Mouse (Mus musculus) monocyte, adult 2 months (primary cell): ENCODE data around the gene Unc93a2.
"Not testable (repeated sequence)": the region's sequence is repeated elsewhere in the genome, so short reads cannot be mapped to it uniquely, and the experiment has no call there.

Experiments
- DNase-seq, 2 experiments: peaks; one replicate each; pipeline ENCODE4 v3.0.0; 2022; ENCODE audit warnings: low spot score in 2 of 2, low read depth in 1 of 2

Gene Unc93a2

DNA sequence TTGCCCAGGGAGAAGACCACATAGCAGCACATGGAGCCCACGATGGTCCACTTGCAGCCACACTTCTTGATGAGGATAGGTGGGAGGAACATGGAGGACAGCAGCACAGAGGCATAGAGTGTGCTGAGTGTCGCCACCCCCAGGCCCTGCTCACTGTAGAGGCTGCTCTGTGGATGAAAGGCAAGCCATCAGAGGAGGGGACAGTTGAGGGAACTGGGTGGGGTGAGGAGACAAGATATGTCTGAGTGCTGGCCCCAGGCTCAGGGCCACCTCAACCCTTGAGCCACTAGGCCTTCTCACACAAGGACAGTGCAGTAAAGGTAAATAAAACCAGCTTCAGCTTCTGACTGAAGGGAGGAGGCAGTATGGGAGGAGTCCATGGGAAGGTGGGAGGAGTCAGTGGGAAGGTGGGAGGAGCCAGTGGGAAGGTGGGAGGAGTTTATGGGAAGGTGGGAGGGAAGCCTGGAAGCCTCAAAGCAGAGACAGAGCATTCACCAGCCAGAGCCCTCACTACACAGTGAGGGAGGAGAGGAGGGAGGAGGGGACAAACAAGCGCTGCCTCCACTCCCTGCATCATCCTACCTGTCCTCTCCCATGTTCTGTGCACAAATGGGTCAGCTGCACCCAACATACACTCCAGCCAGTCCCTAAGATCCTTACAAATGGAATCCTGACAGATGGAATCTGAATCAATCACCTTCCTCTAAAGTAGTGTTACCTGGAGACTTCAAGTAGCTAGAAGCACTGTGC lies 8.1 kb downstream of the Unc93a2 start:
- not testable (repeated sequence) for DNase-seq

DNA sequence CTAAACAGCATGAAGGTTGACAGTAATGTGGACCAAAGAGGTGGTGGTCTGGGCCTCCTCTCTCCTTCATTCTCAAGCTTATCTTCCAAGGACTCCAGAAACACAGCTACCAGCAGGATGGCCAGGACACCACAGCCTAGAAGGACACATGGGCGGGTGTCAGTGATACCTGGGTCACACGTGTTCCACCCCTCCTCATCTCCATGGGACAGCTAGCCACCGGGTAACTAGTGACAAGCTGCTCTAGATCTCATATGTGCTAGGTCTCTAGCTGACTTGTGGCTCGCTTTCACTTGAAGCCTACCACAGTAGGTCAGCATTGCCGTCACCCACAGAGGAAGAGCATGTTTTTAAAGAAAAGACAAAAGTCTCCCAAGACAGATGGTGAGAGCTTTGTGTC lies 13.4 kb downstream of the Unc93a2 start, which contains the start of gene Gm49630:
TSS of gene Gm49630 (minus strand) at position 101 of the 400 bp plus-strand sequence.
- DNase-seq: not testable (repeated sequence)

DNA sequence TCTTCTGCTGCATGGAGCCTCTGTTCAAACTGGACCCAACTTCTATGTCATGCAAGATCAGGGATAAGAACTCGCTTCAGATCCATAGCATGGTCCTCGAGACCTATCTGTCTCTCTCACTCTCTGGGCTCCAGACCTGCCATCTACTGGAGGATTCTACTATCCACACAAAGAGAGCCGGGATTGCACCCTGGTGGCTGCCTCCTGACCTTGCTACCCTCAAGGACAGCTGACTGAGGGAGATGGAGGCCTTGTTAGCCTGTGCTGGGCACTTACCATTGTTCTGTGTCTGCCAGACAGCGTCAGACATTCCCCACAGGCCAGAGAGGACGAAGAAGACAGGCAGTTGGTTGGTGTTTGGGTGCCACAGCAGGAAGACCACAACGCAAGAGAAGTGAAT lies 15.9 kb downstream of the Unc93a2 start:
- not testable (repeated sequence) for DNase-seq

DNA sequence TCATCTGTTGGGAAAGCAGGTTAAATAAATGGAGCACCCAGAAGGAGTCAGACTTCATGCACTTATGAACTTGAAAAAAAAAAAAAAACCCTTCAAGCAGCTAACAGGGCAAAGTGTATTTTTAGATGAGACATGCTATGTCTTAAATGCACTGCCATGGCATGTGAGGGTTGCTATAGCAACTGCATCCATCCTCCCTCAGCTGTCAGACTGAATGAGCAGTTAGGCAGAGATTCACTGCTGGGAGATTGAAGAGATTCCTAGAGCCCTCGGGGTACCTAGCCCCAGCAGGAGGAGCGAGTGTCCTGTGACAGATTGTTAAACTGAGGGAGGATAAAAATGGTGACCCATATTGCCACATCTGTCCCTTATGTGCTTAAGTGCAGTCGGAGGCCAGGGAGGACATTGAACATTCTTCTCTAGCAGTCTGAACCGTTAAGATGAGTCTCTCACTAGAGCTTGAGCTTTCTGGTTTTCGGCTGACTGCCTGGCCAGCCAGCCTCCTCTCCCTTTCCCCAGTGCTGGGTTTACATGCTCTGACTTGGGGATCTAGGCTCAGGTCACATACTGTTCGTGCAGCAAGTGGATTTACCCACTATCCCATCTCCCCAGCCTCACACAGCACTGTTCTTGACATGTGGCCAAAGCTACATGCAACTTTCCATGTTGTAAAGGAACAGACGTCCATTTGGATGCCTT lies 18.4 kb downstream of the Unc93a2 start:
- DNase-seq: not testable (repeated sequence)

DNA sequence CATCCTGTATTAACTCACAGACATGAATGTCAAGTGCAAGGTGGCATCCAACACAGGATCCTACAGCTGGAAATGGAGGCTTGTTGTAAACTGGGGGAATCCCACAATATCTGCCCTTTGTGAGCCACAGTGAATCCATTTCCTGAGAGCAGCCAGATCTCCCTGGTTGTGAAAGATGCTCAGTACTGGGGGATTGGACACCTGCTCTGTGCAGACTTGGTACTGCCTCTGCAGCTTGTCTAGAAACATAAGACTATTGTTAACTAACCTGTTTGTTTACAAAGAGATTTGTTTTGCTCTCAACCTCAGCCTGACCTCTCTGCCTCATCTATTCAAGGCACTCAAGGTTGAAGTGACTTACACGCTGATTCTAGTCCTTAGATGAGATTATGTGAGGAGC lies 19.0 kb downstream of the Unc93a2 start:
- DNase-seq: not testable (repeated sequence)

DNA sequence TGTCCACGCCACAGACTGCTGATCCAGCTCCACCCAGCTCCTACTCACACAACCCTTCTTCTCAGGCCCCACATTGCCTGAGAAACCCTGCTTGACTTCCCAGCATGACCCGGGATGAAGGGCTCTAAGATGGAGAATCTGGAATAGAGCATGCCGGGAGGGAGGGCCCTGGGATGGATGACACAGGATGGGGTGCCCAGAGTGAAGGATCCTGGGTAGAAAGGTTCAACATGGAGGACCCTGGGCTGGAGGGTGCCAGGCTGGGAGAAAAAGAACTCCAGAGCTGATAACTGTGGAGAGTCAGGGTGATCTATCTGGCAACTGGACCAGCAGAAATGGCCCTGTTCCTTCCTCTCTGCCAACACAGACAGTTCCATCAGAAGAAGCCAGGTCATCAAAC lies 19.6 kb downstream of the Unc93a2 start:
- DNase-seq: not testable (repeated sequence)

DNA sequence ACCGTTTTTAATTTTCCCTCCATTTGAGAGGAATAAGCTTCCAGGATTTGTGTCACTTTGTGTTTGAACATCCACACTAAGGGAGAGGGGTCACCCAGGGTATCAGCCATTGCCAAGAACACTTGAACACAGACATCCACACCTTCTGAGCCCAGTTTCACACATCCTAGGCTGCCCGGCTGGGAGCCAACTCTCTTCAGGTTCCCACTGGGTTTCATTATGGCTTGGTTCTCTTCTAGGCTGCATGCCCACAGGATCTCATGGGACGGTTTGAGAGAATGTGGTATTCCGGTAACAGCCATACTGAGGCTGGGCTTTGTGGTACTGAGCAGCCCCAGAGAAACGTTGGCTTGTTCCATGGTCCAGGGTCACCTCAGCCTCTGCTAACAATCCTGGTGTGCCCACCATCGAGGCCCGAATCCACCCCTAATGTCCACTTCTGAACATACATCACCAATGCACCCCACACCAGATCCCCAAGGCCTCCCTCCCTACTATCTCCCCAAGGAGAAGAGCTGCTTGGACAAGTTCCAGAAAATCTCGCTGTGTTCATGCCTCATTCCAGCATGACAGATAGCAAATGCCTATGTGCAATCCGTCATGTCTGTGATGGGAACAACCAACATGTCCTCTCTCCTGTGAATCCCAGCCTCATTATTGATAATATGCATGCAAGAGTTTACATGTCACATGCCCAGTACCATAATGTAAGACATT lies 24.4 kb downstream of the Unc93a2 start:
- DNase-seq: not testable (repeated sequence)

DNA sequence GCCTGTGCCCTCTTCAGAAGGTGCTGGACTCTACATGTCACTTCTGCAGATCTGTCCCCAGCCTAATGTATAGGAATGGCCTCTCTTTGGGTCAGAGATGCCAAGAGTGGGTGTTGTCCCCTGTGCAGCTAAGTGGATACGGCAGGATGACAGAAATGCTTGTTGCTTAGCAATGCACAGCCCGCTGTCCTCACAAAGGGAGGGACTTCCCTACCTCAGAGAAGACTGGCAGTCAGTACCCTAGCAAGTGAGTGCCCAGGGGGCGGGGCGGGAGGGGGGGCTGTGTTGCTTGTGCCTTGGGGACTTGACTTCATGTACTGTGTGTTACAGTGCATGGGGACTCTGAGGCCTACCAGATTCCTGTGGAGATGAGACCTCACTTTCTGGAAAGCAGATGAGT lies 25.5 kb downstream of the Unc93a2 start:
- DNase-seq: not testable (repeated sequence)

DNA sequence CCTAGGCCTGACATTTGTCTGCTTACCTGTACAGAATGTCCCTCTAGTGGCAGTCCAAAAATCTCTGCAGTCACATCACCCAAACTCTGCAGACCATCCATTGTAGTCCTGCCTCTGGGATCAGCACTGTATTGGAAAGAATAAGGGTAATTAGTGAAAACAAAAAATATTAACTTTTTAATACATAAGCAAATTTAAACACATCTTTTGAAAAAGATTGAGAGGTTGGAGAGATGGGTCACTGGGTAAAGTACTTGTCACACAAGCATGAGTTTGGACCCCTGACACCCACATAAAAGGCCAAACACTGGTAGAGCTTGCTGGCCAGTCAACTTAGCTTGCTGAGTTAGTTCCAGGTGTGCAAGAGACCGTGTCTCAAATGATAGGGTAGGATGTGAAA lies 32.7 kb downstream of the Unc93a2 start, which contains the start of gene Ttll2:
TSS of gene Ttll2 (minus strand) at position 101 of the 400 bp plus-strand sequence.
- DNase-seq: not testable (repeated sequence)

DNA sequence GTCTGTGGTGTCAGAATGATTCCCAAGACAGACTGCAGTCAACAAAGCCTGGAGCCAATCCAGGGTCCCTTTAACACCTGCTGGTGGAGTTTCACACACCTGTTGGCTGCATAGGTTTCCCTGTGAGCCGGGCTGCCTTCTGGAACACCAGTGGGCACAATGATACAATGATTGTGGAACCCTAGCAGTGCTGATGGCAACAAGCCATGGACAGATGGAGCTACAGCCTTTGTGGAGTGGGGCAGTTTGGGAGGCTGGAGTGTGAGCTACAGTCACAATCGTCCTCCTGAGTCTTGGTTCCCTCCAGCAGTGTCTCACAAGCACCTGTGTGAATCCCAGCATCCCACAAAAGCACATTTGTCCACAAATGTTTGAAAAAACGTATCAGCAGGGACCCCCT lies 36.5 kb downstream of the Unc93a2 start:
- DNase-seq: not testable (repeated sequence)

DNA sequence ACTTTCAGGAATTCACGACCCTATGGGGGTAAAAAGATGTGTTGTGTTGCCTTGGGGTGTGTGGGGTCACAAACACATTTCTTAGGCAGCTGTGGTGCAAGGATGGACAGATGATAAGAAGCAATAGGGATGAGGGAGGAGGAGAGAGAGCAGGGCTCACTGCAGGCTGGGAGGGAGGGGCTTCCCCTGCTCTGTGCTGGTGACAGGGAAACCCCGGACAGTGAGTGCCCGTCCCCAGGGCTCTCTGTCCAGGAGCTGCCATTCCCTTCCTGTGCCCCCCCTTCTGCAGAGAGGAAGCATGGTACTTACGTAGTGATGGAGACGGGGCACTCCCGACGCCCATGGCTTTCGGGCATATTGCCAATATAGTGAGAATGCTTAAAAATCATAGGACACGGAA lies 47.9 kb downstream of the Unc93a2 start:
- not testable (repeated sequence) for DNase-seq

DNA sequence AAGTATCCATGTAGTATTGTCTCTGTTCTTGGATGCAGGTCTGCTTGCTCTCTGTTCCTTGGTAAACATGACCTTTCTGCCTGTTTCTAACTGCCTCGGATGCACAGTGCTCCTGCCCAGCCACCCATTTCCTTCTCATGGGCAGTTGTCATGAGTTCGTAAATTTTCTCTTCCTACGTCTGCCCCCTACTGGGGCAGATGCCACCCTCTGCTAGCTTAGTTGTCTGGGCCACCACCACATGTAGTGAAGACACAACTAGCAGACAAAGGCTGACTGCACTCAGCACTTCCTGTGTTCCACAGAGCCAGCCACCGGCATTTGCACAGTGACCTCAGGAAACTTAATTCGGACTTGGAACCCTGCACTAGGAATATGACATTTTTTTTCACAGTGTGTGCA lies 52.5 kb downstream of the Unc93a2 start:
- not testable (repeated sequence) for DNase-seq

DNA sequence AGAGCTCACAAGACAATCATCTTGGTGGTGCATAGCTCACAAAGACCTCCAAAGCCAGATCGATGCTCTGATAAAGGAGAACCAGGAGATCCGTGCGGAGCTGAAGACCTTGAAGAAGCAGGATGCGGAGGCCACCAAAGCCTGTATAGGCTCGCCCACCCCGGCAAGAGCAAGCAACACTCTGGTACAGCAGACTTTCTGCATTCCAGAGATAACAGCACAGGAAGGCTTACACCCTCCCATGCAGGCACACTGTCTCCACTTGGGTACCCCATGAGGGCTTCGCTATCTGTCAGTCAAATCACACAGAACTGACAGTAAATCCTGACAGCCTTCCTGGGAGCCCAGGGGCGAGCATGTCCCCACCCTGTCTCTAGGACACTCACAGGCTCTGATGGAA lies 58.8 kb downstream of the Unc93a2 start:
- not testable (repeated sequence) for DNase-seq

DNA sequence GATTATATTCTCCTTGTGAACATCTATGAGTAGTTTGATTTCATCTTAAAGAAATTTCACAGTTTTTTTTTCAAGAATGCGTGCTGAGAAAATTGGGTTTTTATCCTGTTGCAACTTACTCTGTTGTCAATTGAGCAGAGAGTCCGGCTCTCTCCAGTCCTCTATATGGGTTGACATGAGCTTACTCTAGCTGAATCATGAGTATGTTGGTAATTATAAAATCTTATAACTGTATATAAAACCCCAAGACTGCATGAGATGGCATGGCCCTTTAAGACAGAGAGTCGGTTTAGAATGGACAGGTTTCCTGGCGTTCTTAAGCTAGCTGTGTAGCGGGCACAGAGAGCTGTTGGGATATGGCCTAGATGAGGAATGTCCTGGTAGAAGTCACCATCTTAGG lies 60.9 kb downstream of the Unc93a2 start, which contains the start of gene Tcp10a:
TSS of gene Tcp10a (plus strand) at position 301 of the 400 bp plus-strand sequence.
- not testable (repeated sequence) for DNase-seq

DNA sequence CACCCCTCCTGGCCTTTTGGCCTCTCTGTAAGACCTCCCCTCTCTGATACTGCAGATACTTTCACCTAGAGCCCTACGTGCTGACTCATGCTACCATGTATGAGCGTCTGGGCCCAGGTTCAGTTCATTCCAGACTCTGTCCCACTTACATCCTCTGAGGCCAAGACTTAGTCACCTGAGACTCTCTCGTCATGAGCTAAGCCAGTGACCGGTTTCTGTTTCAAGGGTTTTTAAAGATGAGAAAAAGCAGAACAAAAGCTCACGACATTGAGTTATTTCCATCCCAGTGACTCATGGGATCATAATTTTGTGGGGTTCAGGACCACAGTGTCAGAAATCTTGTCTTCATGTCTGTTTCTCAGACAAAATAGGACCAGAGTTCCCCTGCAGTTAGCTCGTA lies 65.5 kb downstream of the Unc93a2 start:
- not testable (repeated sequence) for DNase-seq

DNA sequence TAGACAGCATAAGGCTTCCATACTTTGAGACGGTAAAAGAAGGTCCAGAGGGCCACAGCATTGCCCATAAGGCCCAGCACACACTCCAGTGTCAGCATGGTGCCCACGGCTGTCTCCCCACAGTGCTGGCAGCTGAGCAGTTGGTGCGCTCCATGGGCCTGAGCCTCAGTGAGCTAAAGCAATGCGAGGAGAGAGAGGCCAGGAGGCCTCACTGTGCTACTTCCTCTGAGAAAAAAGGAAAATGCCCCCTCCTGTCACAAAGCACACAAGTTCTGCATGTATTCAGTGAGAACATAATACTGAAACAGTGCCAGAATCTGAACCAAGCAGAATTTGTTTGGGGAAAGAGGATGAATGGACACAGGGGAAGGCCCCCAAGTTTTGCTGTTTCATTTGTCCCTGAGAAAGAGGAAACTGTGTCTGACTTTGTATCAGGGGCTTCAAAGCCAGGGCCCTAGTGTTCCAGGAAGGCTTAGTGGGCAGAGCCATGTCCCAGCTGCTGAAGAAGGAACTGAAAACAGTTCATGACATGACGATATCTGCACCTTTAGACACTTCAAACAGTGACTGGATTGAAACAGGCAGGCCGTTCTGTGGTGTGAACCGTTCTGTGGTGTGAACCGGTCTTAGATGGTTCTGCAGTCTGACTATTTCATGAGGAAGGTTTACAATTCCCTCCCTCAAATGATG lies 69.4 kb downstream of the Unc93a2 start:
- DNase-seq: peak in 1 of 2 experiments; percentile 50
